Mouse (Mus musculus): ENCODE data around the gene Lpp. TPM values are rescaled to one million over a fixed set of nuclear protein-coding genes. Genes with fewer than 3 reads are reported as not detected.

Lpp gene
- total and polyA plus RNA-seq, 2 experiments from 2014 or later = 7.9 to 15.9 TPM

DNA sequence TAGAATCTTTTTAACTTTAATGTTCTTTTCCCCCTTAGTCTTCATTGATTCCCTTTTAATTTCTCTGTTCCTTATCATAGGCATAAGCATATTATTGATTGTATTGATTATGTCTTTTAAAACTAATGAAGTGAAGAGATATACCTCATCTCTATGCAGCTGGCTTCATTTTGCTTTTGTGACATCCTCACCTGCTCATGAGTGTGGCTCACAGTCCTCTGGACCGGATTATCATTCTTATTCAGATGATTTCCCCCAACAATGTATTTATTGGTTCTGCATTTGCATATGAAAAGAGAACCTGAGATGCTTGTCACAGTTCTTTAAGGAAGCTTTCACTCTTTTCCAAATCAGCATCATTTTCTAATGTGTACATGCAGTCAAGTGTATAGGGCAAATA is 408.5 kb downstream of the Lpp start:
- H3K36me3 ChIP-seq (ENCODE audit: insufficient read depth, low read length) = no peaks in the 10 kb centered on the region
- H3K4me2 ChIP-seq (ENCODE audit: low read depth, low read length, poor library complexity, severe bottlenecking) = no peak overlapping the region
- no peak overlapping the region for H3K4me3 ChIP-seq (ENCODE audit: low read depth, low read length)
- no peak for DNase-seq (ENCODE audit: low spot score)
- ATAC-seq (ENCODE audit: low FRiP score) = no peak
- no peaks in the 10 kb centered on the region for H3K4me1 ChIP-seq (ENCODE audit: insufficient read depth, low read length)
- no peaks in the 10 kb centered on the region for H3K27me3 ChIP-seq (ENCODE audit: insufficient read depth, low read length)
- TF ChIP-seq CTCF (IDR thresholded peaks at IDR 0.05) = no peak
- no peak overlapping the region for H3K9ac ChIP-seq (replicated peaks; ENCODE audit: low read length, poor library complexity, severe bottlenecking)
- 40% methylated on average over 1 of the region's 1 CpGs for WGBS
- H3K9me3 ChIP-seq (ENCODE audit: low read length) = no peaks in the 10 kb centered on the region
- no peak overlapping the region for H3K27ac ChIP-seq (ENCODE audit: low read depth, low read length)

DNA sequence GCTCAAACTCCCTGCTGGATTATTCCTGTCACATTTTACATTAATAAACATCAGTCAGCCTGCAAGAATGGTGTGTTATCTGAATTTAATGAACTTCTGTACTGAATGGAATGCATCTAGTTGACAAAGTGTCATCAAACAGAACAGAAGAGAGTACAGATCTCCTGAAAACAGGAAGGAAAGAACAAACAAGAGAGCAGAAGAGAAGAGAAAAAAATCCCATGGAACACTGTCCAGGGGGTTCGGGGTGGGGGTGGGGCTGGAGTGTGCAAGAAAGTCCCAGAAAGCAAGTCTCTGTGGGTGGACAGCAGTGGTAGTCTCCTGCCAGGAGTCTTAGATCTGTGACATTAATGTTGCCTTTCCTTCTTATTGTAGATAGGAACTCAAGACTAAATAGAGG is 412.8 kb downstream of the Lpp start:
- ATAC-seq (ENCODE audit: low FRiP score) = no peak
- Histone ChIP-seq H3K27me3 (ENCODE audit: insufficient read depth, low read length) (no peaks in the 10 kb centered on the region), H3K9ac (replicated peaks; ENCODE audit: low read length, poor library complexity, severe bottlenecking) (no peak overlapping the region), H3K9me3 (ENCODE audit: low read length) (no peaks in the 10 kb centered on the region), H3K36me3 (ENCODE audit: insufficient read depth, low read length) (no peaks in the 10 kb centered on the region), H3K4me3 (ENCODE audit: low read depth, low read length) (no peak overlapping the region), H3K4me1 (ENCODE audit: insufficient read depth, low read length) (no peaks in the 10 kb centered on the region), H3K27ac (ENCODE audit: low read depth, low read length) (no peak overlapping the region), H3K4me2 (ENCODE audit: low read depth, low read length, poor library complexity, severe bottlenecking) (no peak overlapping the region)
- TF ChIP-seq CTCF (IDR thresholded peaks at IDR 0.05) = no peak
- 67% methylated on average over 1 of the region's 1 CpGs for WGBS
- DNase-seq (ENCODE audit: low spot score) = no peak

GRCm38 (mm10) chr16:24807565-24807964 is 414.3 kb downstream of the Lpp start:
- DNase-seq (ENCODE audit: low spot score) = no peak
- ATAC-seq (ENCODE audit: low FRiP score) = no peak
- TF ChIP-seq CTCF (IDR thresholded peaks at IDR 0.05) = no peak
- Histone ChIP-seq H3K4me1 (ENCODE audit: insufficient read depth, low read length) (no peaks in the 10 kb centered on the region), H3K27ac (ENCODE audit: low read depth, low read length) (no peak overlapping the region), H3K9ac (replicated peaks; ENCODE audit: low read length, poor library complexity, severe bottlenecking) (no peak overlapping the region), H3K4me3 (ENCODE audit: low read depth, low read length) (no peak overlapping the region), H3K27me3 (ENCODE audit: insufficient read depth, low read length) (no peaks in the 10 kb centered on the region), H3K9me3 (ENCODE audit: low read length) (no peaks in the 10 kb centered on the region), H3K4me2 (ENCODE audit: low read depth, low read length, poor library complexity, severe bottlenecking) (no peak overlapping the region), H3K36me3 (ENCODE audit: insufficient read depth, low read length) (no peaks in the 10 kb centered on the region)
- 49% methylated on average over 4 of the region's 4 CpGs for WGBS

- H3K4me1 ChIP-seq (ENCODE audit: insufficient read depth, low read length) = no peaks in the 10 kb centered on the region
- no peak for DNase-seq (ENCODE audit: low spot score)
- no peaks in the 10 kb centered on the region for H3K27me3 ChIP-seq (ENCODE audit: insufficient read depth, low read length)
- no peak overlapping the region for H3K27ac ChIP-seq (ENCODE audit: low read depth, low read length)
- no peaks in the 10 kb centered on the region for H3K36me3 ChIP-seq (ENCODE audit: insufficient read depth, low read length)
- 91% methylated on average over 6 of the region's 6 CpGs for WGBS
- no peak overlapping the region for H3K9ac ChIP-seq (replicated peaks; ENCODE audit: low read length, poor library complexity, severe bottlenecking)
- H3K4me3 ChIP-seq (ENCODE audit: low read depth, low read length) = no peak overlapping the region
- H3K9me3 ChIP-seq (ENCODE audit: low read length) = no peaks in the 10 kb centered on the region
- no peak overlapping the region for H3K4me2 ChIP-seq (ENCODE audit: low read depth, low read length, poor library complexity, severe bottlenecking)
- TF ChIP-seq CTCF (IDR thresholded peaks at IDR 0.05) = no peak
- ATAC-seq (ENCODE audit: low FRiP score) = no peak
These were observed 416.5 kb downstream of the Lpp start for GRCm38 (mm10) chr16:24809811-24810210.

DNA sequence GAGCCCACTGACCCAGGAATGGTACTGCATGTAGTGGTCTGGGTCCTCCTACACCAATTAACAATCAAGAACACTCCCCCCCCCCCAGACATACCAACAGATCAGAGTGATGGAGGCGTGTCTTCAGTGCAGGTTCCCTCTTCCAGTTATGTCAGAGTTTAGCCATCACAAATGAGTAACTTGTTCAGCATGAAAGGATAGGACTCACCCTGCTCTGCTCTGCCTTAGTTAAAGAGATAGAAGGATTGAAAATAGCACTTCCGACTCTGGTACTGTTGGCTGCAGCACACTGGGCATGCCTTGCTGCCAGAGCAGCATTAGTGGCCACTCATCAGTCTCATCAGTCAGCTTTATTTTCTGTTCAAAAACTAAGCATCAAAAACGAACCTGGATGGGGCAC is 423.3 kb downstream of the Lpp start:
- no peak overlapping the region for H3K4me2 ChIP-seq (ENCODE audit: low read depth, low read length, poor library complexity, severe bottlenecking)
- no peak for TF ChIP-seq CTCF (IDR thresholded peaks at IDR 0.05)
- ATAC-seq (ENCODE audit: low FRiP score) (no peak), DNase-seq (ENCODE audit: low spot score) (no peak)
- no peak overlapping the region for H3K4me3 ChIP-seq (ENCODE audit: low read depth, low read length)
- H3K9ac ChIP-seq (replicated peaks; ENCODE audit: low read length, poor library complexity, severe bottlenecking) = no peak overlapping the region
- H3K4me1 ChIP-seq (ENCODE audit: insufficient read depth, low read length) = no peaks in the 10 kb centered on the region
- no peak overlapping the region for H3K27ac ChIP-seq (ENCODE audit: low read depth, low read length)
- H3K27me3 ChIP-seq (ENCODE audit: insufficient read depth, low read length) = no peaks in the 10 kb centered on the region
- 90% methylated on average over 3 of the region's 3 CpGs for WGBS
- H3K9me3 ChIP-seq (ENCODE audit: low read length) = no peaks in the 10 kb centered on the region
- no peaks in the 10 kb centered on the region for H3K36me3 ChIP-seq (ENCODE audit: insufficient read depth, low read length)

DNA sequence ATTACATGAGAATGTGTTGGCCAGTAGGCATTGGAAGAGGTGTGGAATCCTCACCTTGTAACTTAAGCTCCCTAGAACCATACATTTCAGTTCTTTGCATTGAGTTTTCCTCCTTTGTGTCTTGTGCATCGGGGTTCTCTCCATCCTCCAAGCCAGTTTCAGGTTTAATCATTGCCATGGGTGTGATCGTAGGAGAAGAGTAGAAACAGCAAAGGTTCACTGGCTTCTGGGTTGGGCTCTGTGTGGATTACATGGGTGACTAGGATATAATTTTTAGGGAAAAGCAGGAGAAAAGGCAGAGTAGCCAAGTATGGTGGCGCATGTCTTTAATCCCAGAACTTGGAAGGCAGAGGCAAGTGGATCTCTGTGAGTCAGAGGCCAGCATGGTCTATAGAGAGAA is 424.1 kb downstream of the Lpp start:
- no peak for ATAC-seq (ENCODE audit: low FRiP score)
- no peak for TF ChIP-seq CTCF (IDR thresholded peaks at IDR 0.05)

More for the DNA sequence above, 424.1 kb downstream of the Lpp start:
- no peaks in the 10 kb centered on the region for H3K27me3 ChIP-seq (ENCODE audit: insufficient read depth, low read length)
- no peaks in the 10 kb centered on the region for H3K36me3 ChIP-seq (ENCODE audit: insufficient read depth, low read length)
- H3K9me3 ChIP-seq (ENCODE audit: low read length) = no peaks in the 10 kb centered on the region
- DNase-seq (ENCODE audit: low spot score) = no peak
- 98% methylated on average over 3 of the region's 3 CpGs for WGBS
- H3K27ac ChIP-seq (ENCODE audit: low read depth, low read length) = no peak overlapping the region
- H3K4me2 ChIP-seq (ENCODE audit: low read depth, low read length, poor library complexity, severe bottlenecking) = no peak overlapping the region
- H3K4me1 ChIP-seq (ENCODE audit: insufficient read depth, low read length) = no peaks in the 10 kb centered on the region
- H3K9ac ChIP-seq (replicated peaks; ENCODE audit: low read length, poor library complexity, severe bottlenecking) = no peak overlapping the region
- H3K4me3 ChIP-seq (ENCODE audit: low read depth, low read length) = no peak overlapping the region
